In the genomic region with DNA sequence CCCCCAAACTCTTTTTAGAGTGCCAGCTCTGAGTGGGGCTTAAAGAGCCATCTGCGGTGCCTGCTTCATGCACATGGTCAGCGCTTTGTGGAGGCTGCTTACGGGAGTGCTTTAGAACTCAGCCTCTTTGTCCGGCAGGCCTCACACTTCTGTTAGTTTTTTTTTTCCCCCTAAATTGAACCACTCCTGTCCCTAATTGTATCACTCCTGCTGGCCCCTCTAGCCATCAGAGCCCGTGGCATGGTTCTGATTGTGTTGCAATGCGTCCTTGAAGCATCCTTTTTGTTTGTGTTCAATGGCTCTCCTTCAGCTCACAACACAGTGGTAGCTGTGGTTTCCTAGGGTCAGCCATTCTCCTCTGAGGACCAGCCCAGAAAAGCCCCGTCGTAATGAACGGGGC, we compare ENCODE assay signal across 19 mouse cellular contexts. TPM values are rescaled to one million over a fixed set of nuclear protein-coding genes. Genes with fewer than 3 reads are reported as not detected.
DNase-seq lines count a peak whose midpoint lies in the region; ATAC-seq and TF ChIP-seq lines count a peak whose summit lies in the region.
"Had no signal": no experiment of that assay in that cellular context is flagged by ENCODE, and none has a peak within 500 bp of the region (broad histone marks: within the 10 kb centered on the region; RNA-seq: fewer than 3 reads in every experiment).

No protein-coding gene starts in this region.

- ATAC-seq in forebrain, embryonic 14.5 days, result peak; percentile 38
- ATAC-seq in forebrain, postnatal 0 days, result no peak
- ATAC-seq in stomach, embryonic 16.5 days (ENCODE audit: insufficient read depth, low FRiP score), result no peak
- ATAC-seq: hindbrain, postnatal 0 days had no signal

- H3K4me3 ChIP-seq in forebrain, embryonic 14.5 days (ENCODE audit: low read depth, low read length), result no peak overlapping the region
- H3K4me3 ChIP-seq in forebrain, postnatal 0 days (ENCODE audit: low read depth, low read length), result no peak overlapping the region
- H3K4me3 ChIP-seq in limb, embryonic 10.5 days, result no peak overlapping the region
- H3K4me3 ChIP-seq in stomach, embryonic 16.5 days (replicated peaks; ENCODE audit: low read length), result no peak overlapping the region
- H3K4me3 ChIP-seq: embryonic facial prominence, embryonic 13.5 days; gastrocnemius, adult 2 months; heart, embryonic 13.5 days; hindbrain, embryonic 12.5 days had no signal

- no peaks in the 10 kb centered on the region for H3K36me3 ChIP-seq in forebrain, embryonic 14.5 days (ENCODE audit: control insufficient read depth, insufficient read depth, low read length)
- H3K36me3 ChIP-seq in forebrain, postnatal 0 days (ENCODE audit: insufficient read depth), result no peaks in the 10 kb centered on the region
- no peaks in the 10 kb centered on the region for H3K36me3 ChIP-seq in limb, embryonic 10.5 days
- H3K36me3 ChIP-seq in stomach, embryonic 16.5 days (ENCODE audit: control insufficient read depth, insufficient read depth, low read length), result no peaks in the 10 kb centered on the region
- H3K36me3 ChIP-seq: embryonic facial prominence, embryonic 13.5 days; heart, embryonic 13.5 days; hindbrain, embryonic 12.5 days had no signal

- DNase-seq in forebrain, embryonic 14.5 days (ENCODE audit: low spot score), result peak; percentile 52
- DNase-seq in forebrain, postnatal 0 days, result no peak
- DNase-seq in brain, embryonic 14.5 days (ENCODE audit: low read depth), result peak; percentile 73
- no peak for DNase-seq in limb, embryonic 10.5 days (ENCODE audit: low spot score)
- DNase-seq in thymus, postnatal 25 days, result no peak
- DNase-seq in testis, postnatal 10 days (ENCODE audit: low spot score), result no peak
- DNase-seq: adrenal gland, adult 8-10 months; adrenal gland, postnatal 36 days; cerebellum, adult 11 months; cerebellum, adult 8-10 months; cerebellum, postnatal 14 days; gastrocnemius, adult 2 months; gastrocnemius, postnatal 25 days; heart, postnatal 36 days had no signal

- H3K9me3 ChIP-seq in forebrain, embryonic 14.5 days (replicated peaks; ENCODE audit: control insufficient read depth, low read length), result no peaks in the 10 kb centered on the region
- H3K9me3 ChIP-seq in forebrain, postnatal 0 days (ENCODE audit: low read length), result no peaks in the 10 kb centered on the region
- H3K9me3 ChIP-seq in limb, embryonic 10.5 days (replicated peaks), result no peaks in the 10 kb centered on the region
- H3K9me3 ChIP-seq in stomach, embryonic 16.5 days (replicated peaks; ENCODE audit: control insufficient read depth, low read length), result no peaks in the 10 kb centered on the region
- H3K9me3 ChIP-seq: embryonic facial prominence, embryonic 13.5 days; heart, embryonic 13.5 days; hindbrain, embryonic 12.5 days had no signal

- H3K27ac ChIP-seq in forebrain, embryonic 14.5 days (ENCODE audit: low read depth, low read length), result no peak overlapping the region
- H3K27ac ChIP-seq in forebrain, postnatal 0 days (ENCODE audit: low read depth, low read length), result no peak overlapping the region
- H3K27ac ChIP-seq in limb, embryonic 10.5 days, result peak overlapping the region; percentile 61
- peak overlapping the region; percentile 84 for H3K27ac ChIP-seq in stomach, embryonic 16.5 days (ENCODE audit: low read length)
- H3K27ac ChIP-seq: embryonic facial prominence, embryonic 13.5 days; gastrocnemius, adult 2 months; heart, embryonic 13.5 days; hindbrain, embryonic 12.5 days; hindbrain, postnatal 0 days had no signal

- TF ChIP-seq CTCF in forebrain, postnatal 0 days (IDR thresholded peaks at IDR 0.05; ENCODE audit: low read depth), result no peak
- no peak for TF ChIP-seq CTCF in brain, embryonic 14.5 days (IDR thresholded peaks at IDR 0.05; ENCODE audit: borderline replicate concordance, extremely low read depth, insufficient read depth, insufficient read length)

- H3K9ac ChIP-seq in forebrain, embryonic 14.5 days (ENCODE audit: low read length), result no peak overlapping the region
- no peak overlapping the region for H3K9ac ChIP-seq in forebrain, postnatal 0 days
- H3K9ac ChIP-seq in stomach, embryonic 16.5 days (ENCODE audit: low read length), result 0 out of 2 replicates have a peak overlapping the region, but pooled peaks have one; percentile 9
- H3K9ac ChIP-seq: embryonic facial prominence, embryonic 13.5 days; heart, embryonic 13.5 days; hindbrain, embryonic 12.5 days had no signal

- H3K4me2 ChIP-seq in forebrain, embryonic 14.5 days (ENCODE audit: low read length), result no peak overlapping the region
- no peak overlapping the region for H3K4me2 ChIP-seq in forebrain, postnatal 0 days (ENCODE audit: low read depth)
- no peak overlapping the region for H3K4me2 ChIP-seq in stomach, embryonic 16.5 days (ENCODE audit: low read depth, low read length)
- H3K4me2 ChIP-seq: embryonic facial prominence, embryonic 13.5 days; heart, embryonic 13.5 days; hindbrain, embryonic 12.5 days had no signal

- TF ChIP-seq POLR2A in brain, embryonic 14.5 days (IDR thresholded peaks at IDR 0.05; ENCODE audit: borderline replicate concordance, extremely low read depth, insufficient read depth, insufficient read length, poor library complexity, severe bottlenecking), result no peak

- H3K27me3 ChIP-seq in forebrain, embryonic 14.5 days (replicated peaks; ENCODE audit: control insufficient read depth, insufficient read depth, low read length), result no peaks in the 10 kb centered on the region
- H3K27me3 ChIP-seq in forebrain, postnatal 0 days (ENCODE audit: insufficient read depth, low read length), result no peaks in the 10 kb centered on the region; the same call in 1 of the 2 replicates
- peaks cover 15% of the 10 kb centered on the region for H3K27me3 ChIP-seq in limb, embryonic 10.5 days (ENCODE audit: low read depth, poor library complexity, severe bottlenecking)
- no peaks in the 10 kb centered on the region; the same call in 1 of the 2 replicates for H3K27me3 ChIP-seq in stomach, embryonic 16.5 days (ENCODE audit: control insufficient read depth, insufficient read depth, low read length)

- WGBS in forebrain, embryonic 14.5 days, result 7% methylated on average over 9 of the region's 9 CpGs
- WGBS in forebrain, postnatal 0 days, result 16% methylated on average over 9 of the region's 9 CpGs
- WGBS in limb, embryonic 10.5 days, result 67% methylated on average over 9 of the region's 9 CpGs
- WGBS in stomach, embryonic 16.5 days, result 70% methylated on average over 9 of the region's 9 CpGs

- H3K4me1 ChIP-seq in forebrain, embryonic 14.5 days (ENCODE audit: control insufficient read depth, insufficient read depth, low read length), result peaks cover 23% of the 10 kb centered on the region
- 0 out of 2 replicates have a peak, but pooled peaks cover 5% of the 10 kb centered on the region for H3K4me1 ChIP-seq in forebrain, postnatal 0 days (ENCODE audit: insufficient read depth)
- peaks cover 26% of the 10 kb centered on the region for H3K4me1 ChIP-seq in limb, embryonic 10.5 days
- H3K4me1 ChIP-seq in stomach, embryonic 16.5 days (ENCODE audit: control insufficient read depth, insufficient read depth, low read length), result peaks cover 18% of the 10 kb centered on the region

RNA-seq across cellular contexts. Expression of gene Cdca7, which starts 27.7 kb away (rescaled TPM):
- polyA plus RNA-seq in forebrain, embryonic 14.5 days (2014; fragmentation: Nextera tagmentation; extraction: Ambion mirVana), result 113 and 116 TPM in 2 replicates
- 21.9 and 28.9 TPM in 2 replicates for total RNA-seq in forebrain, postnatal 0 days (2014; rRNA removed)
- polyA plus RNA-seq in forebrain, postnatal 0 days (2015; fragmentation: Nextera tagmentation; extraction: Ambion mirVana), result 15.6 and 20.6 TPM in 2 replicates
- 48.7 and 107 TPM in 2 replicates for polyA plus RNA-seq in brain, embryonic 14.5 days (2012; rRNA removed)
- polyA plus RNA-seq in limb, embryonic 10.5 days (2016; fragmentation: Nextera tagmentation; extraction: Ambion mirVana), result 290 and 298 TPM in 2 replicates
- 112 and 114 TPM in 2 replicates for polyA plus RNA-seq in stomach, embryonic 16.5 days (2015; fragmentation: Nextera tagmentation; extraction: Ambion mirVana)

Comparison
In these comparisons a context has a peak if more than half of its experiments do, and no peak if none do; other contexts are left out.
1. DNase-seq: peak in forebrain, embryonic 14.5 days (single experiment) and brain, embryonic 14.5 days (single experiment); none in forebrain, postnatal 0 days (single experiment), limb, embryonic 10.5 days (single experiment), thymus, postnatal 25 days (single experiment) and testis, postnatal 10 days (single experiment).
2. H3K27ac ChIP-seq: peak in limb, embryonic 10.5 days (single experiment) and stomach, embryonic 16.5 days (single experiment); none in forebrain, embryonic 14.5 days (single experiment) and forebrain, postnatal 0 days (single experiment).